Mouse (Mus musculus) layer of hippocampus, adult 8-10 months (tissue): Measurements from ENCODE around the gene Gng8. TPM values are rescaled to one million over a fixed set of nuclear protein-coding genes. Genes with fewer than 3 reads are reported as not detected.

Source experiments
- DNase-seq, 2 experiments: peaks; one replicate each; pipeline ENCODE4 v3.0.0; 2022; ENCODE audit warnings: low spot score in 2 of 2
- total RNA-seq, 4 experiments: library from RNA; stranded (reverse); gene quantifications; 2 replicates each; pipeline ENCODE4 v1.2.4; 2022

Gng8 gene
- 1 to 10 TPM; 1.3 to 3.4 (median 2.5) TPM for total RNA-seq

DNA sequence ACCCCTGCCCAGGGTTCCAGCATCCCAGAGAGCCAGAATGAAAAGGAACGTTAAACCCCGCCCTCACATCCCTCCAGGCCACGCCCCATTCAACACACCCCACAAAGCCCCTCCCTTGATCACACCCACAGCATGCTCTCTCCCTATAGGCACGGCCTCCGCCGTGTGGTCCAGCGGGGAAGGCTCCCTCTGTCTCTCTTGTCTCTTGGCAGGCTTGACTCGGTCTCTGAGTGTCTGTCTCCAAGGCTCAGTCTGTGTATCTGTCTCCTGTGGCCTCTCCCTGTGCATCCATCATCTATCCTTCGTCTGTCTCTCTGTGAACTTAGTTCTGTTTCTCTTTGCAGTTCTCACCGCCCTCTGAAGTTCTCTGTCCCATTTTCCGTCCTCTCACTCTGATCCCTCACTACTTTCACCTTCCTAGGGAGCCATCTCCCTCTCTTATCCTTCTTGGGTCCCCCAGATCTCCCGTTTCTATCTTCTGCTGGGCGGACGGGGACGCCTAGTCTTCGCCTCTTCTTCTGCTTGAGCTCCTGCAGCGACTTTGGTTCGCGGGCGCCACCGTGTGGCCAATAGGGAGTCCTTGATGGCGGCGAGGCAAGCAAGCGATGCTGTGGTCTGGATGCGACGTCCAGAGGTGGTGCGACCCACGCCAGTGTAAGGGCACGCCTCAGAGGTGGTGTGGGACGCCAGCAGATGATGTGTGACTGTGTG, at the start of gene Gng8:
Gene Gng8, plus strand, starts transcription at position 146 of the 711 bp plus-strand sequence.
- peak; percentile 76 to 86 for DNase-seq

DNA sequence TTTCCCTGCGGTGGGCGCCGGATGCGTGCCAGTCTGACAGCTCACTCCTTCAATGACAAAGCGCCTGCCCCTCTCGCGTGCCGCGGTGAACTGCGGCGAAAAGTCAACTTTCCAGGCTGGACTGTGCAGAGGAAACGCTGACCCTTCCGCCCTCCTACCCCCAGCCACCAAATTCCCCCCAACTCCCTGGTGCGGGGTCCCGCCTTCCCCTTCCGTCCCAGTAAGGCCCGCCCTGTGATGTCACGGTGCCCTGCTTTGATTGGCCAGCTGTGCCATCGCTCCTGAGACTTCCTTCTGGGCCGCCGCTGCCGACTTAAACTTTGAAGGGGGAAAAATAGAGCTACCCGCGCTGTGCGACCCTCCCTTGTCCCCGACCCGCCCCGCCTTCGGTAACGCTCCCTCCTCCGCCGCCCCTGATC, 48.9 kb upstream of the Gng8 start, which contains the start of gene Prkd2:
Gene Prkd2, plus strand, starts transcription at position 258 of the 419 bp plus-strand sequence.
- peak; percentile 83 to 85 for DNase-seq

DNA sequence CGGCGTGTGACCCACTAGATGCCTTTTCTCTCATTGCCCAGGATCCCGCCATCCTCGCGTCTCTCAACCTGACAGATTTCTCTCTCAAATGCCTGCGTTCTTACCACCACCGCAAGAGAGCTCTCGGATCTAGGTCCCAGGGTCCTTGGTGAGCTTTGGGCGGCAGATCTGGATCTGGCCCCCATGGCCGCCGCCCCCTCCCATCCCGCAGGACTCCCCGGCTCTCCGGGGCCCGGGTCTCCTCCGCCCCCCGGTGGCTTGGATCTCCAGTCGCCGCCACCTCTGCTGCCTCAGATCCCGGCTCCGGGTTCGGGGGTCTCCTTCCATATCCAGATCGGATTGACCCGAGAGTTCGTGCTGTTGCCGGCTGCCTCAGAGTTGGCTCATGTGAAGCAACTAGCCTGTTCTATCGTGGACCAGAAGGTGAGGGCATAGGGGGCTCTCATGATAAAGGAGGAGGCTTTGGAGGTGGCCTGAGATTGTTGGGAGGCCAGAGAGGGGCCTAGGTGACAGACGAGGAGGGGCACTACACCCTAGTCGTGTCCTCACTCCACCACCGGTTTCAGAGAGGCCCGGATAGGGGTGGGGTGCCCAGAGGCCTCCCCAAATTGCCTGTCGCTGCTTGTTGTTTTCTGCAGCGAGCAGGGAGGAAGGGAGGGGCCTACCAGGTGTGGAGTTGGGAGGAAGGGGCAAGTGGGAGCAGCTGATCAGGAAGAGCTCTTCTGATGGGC, 48.0 kb upstream of the Gng8 start:
- no peak for DNase-seq

DNA sequence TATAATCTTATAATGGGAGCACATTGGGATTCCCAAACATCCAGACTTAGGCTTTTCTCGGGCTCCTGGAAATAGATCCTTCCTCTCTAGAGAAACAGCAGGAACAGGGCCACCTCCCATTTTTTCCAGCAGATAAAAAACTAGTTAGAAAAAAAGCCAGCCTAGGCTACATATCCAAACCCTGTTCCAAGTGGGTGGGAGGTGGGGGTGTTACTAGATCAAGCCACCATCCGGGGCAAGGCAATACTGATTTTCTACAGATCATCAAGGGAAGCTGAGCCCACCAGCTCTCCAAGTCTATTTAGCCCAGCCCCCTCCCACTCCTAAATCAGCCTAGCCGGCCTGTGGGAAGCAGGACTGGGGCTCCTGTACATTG, 46.9 kb upstream of the Gng8 start:
- no peak for DNase-seq

DNA sequence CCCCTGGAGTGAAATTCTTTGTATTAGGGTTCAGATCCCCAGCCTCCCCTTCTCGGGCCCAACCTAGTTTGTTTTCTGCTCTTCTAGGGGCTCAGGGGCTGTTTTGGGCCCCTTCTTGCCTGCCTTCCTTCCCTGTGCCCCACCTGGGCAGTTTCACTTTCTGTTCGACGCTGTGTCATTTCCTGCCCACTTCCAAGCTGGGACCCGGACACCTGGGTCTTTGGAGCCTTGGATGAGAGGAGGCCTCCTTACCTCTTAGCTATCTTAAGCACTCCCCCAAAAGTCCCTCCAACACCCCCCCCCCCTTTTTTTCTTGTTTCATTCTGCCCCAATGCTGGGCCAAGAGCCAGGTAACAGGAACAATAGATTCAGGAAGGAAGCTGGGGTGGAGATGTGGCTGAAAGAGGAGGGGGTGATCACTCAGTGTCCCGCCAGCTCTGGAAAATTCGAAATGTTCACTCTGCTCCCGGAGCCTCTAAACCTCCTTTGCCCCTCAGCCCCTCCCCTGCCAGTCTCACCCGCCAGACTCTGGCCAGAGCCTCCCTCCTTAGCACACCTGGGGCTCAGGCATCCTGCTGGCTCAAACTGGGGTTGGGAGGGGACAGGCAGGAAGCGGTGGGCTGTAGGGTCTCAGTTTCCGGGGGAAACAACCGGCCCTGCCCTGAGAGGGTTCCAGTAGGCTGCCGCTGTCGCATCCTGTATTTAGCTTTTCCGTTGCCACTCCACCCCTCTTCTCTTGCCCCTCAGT, 46.3 kb upstream of the Gng8 start:
- no peak for DNase-seq

DNA sequence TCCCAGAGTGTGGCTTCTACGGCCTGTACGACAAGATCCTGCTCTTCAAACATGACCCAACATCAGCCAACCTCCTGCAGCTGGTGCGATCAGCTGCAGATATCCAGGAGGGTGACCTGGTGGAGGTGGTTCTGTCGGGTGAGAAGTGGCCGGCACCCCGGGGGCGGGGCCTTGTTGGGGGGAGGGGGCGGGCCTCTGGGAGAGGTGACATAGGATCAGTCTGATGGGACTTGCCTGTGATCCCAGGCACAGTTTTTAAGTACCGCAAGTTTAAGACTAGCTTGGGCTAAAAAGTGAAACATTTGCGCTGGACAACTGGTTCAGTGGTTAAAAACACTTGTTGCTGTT, 45.8 kb upstream of the Gng8 start:
- no peak for DNase-seq

DNA sequence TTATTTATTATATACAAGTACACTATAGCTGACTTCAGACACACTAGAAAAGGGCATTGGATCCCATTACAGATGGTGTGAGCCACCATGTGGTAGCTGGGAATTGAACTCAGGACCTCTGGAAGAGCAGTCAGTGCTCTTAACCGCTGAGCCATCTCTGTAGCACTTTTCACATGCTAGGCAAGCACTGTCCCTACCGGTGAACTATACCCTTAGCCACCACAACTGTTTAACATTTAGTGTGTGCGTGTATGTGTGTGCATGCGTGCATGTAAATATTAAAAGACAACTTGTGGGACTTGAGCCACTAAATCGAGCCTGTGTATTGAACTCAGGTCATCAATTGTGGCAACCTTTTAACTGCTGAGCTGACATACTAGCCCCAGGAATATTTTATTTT, 44.8 kb upstream of the Gng8 start:
- DNase-seq = no peak

DNA sequence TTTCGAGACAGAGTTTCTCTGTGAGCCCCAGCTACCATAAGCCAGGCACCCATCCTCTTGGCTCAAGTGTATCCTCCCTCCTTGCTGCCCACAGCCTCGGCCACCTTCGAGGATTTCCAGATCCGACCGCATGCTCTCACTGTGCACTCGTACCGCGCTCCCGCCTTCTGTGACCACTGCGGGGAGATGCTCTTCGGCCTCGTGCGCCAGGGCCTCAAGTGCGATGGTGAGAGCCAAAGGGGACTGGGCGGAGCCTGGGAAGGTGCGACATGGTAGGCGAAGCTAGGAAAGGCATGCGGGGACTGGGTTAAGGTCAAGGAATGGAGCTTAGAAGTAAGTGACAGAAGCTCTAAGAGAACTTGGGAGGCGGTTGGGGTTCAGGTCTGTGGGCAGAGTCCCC, 44.1 kb upstream of the Gng8 start:
- no peak for DNase-seq

DNA sequence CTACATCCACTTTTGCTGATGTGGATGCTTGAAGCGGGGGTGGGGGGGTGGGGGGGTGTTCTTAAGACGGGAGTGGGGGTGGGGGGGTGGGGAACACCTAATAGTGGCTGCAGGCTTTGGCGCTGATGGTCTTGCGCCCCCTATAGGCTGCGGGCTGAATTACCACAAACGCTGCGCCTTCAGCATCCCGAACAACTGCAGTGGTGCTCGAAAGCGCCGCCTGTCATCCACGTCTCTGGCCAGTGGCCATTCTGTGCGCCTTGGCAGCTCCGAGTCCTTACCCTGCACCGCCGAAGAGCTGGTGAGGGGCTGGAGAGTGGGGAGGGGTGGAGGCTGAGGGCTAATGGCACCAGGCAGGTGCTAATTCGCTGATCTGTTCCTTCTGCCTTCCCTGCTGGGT, 43.0 kb upstream of the Gng8 start:
- peak in 1 of 2 experiments; percentile 80 for DNase-seq

DNA sequence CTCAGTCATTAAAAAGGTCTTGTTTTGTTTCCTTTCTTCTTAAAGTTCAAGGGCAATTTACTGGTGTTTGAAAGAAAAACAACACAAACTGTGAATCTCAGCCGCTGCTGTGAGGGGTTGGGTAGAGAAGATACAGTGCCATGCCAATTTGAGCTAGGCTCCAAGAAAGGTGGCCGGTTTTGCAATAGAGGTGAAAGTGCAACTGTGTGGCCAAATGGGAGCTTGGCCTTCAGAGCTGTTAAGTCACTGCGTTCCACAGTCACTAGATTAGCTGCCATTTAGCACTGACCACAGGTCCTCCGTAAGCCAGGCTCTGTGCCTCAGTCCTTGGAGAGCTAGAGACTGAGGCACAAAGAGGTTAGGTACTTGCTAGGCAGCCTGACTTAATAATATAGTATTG, 40.0 kb upstream of the Gng8 start:
- DNase-seq = no peak

DNA sequence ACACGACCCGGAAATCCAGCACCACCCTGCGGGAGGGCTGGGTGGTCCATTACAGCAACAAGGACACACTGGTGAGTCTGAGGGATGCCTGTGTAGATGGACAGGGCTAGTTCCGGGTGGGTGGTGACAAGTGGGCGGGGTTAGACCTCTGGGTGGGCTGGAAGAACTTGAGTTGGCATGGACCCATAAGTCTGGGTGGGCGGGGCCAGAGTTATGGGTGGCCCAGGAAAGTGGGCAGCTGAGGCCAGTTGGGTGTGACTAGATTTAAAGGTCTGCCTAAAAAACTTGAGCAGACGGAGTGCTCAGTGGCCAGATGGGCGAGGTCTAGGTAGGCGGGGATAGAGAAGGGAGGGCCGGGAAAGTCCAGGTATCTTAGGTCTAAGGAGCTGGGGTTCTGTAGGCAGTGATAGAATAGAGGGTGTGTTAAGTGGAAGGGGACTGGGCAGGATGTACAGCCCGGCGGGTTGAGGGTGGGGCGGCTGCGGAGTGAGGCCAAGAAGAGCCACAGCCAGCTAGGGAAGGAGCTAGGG, 38.2 kb upstream of the Gng8 start:
- no peak for DNase-seq

DNA sequence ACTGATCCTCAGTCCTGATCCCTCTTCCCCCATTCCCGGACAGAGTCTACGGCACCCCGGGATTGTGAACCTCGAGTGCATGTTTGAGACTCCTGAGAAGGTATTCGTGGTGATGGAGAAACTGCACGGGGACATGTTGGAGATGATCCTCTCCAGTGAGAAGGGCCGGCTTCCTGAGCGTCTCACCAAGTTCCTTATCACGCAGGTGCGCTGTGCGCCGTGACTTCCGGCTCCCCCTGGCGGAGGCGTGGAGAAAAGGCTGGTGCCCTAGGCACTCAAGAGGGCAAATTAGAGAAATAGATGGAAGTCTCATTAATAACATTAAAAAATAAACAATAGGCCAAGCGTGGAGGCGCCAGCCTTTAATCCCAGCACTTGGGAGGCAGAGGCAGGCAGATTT, 33.2 kb upstream of the Gng8 start:
- no peak for DNase-seq

DNA sequence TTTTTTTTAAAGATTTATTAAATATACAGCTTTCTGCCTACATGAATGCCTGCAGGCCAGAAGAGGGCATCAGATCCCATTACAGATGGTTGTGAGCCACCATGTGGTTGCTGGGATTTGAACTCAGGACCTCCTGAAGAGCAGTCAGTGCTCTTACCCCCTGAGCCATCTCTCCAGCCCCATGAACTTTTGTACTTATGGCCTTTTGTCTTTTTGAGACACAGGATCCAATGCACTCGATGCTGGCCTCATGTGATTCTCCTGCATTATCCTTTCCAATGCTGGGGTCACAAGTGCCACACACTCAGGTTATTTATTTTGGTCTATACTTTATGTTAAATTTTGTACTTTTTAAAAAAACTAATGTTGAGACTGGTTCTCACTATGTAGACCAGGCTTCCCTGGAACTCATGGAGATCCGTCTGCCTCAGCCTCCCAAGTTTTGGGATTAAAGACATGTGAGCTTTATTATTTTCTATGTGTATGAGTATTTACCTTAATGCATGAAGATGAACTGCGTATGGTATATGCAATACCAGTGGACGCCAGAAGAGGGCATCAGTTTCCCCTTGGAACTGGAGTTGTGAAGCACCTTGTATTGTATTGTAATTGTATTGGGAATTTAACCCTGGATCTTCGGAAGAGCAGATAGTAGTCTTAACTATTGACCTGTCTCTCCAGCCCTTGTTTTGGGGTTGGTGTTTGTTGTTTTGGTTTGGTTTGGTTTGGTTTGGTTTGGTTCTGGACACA, 31.5 kb upstream of the Gng8 start:
- peak in 1 of 2 experiments; percentile 58 for DNase-seq

DNA sequence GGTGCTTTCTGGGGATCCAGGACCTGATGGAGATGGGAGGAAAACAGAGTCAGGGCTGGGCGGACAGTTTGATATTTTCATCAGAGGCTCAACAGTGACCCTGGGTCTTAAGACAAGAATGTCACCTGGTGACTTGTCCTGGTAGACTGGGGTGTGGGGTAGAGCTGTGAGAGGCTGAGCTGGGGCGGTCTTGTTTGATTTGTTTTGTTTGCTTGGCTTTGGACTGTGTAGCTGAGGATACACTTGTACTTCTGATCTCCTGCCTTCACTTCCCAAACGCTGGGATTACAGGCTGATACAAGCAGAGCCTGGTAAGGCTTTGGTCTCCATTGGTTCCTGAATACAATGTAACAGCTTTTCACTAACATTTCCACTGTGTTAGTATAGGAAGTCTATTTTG, 24.1 kb upstream of the Gng8 start:
- no peak for DNase-seq

DNA sequence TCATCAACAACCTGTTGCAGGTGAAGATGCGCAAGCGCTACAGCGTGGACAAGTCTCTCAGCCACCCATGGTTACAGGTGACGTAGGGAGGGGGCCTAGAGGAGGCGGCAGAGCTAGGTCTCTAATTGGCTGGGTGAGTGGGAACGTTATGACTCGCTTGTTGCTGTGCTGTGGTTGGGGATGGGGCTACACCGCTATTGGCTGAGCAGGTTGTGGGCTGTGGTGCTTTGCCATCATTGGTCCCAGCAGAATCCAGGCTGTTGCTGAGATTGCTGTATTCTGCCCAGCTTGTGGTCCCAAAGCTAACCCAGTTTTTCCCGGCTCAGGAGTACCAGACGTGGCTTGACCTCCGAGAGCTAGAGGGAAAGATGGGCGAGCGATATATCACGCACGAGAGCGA, 22.1 kb upstream of the Gng8 start:
- peak; percentile 91 to 97 for DNase-seq

DNA sequence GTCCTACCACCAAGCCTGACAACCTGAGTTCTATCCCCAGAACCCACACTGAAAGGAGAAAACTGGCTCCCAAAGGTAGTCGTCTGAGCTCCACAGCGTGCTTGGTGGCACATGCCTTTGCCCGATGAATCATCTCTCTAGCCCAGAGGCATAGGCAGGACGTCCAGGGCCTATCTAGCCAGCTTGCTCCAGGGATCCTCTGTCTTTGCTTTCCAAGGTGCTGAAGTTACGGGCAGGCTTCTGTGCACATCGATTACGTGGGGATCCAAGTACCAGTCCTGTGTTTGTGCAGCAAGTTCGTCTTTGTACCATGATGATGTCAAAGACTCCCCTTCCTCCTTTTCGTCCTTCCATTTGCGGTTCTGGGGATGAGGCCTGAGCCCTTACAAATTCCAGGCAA, 20.0 kb upstream of the Gng8 start:
- no peak for DNase-seq

DNA sequence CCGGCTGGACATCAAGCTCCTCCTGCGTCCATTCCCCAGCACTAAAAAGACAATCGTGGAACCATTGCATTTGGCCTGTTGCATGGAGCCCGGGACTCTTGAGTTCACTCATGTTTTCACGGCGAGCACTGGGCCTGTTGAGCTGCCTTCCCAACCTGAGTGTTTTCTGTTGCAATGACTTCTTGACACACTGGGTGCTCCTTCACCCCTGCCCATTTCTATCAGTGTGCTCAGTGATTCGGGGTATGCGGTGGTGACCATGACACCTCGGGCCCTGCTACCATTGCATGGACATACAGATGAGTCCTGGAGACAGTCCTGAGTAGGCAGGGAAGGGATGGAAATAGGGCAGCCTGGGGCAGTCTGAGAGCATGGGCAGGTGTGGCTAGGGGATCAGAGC, 19.1 kb upstream of the Gng8 start:
- DNase-seq = no peak

DNA sequence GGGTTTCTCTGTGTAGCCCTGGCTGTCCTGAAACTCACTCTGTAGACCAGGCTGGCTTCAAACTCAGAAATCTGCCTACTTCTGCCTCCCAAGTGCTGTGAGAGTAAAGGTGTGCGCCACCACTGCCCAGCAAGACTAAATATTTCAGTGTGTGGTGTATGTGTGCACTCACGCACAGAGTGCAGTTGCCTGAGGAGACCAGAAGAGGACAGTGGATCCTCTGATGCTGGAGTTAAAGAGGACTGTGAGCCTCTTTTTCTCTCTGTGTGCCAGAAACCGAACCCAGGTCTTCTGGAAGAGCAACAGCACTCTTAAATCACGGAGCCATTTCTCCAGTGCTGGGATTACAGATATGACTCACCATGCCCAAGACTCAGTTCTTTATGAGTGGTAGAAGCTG, 18.2 kb upstream of the Gng8 start:
- no peak for DNase-seq

DNA sequence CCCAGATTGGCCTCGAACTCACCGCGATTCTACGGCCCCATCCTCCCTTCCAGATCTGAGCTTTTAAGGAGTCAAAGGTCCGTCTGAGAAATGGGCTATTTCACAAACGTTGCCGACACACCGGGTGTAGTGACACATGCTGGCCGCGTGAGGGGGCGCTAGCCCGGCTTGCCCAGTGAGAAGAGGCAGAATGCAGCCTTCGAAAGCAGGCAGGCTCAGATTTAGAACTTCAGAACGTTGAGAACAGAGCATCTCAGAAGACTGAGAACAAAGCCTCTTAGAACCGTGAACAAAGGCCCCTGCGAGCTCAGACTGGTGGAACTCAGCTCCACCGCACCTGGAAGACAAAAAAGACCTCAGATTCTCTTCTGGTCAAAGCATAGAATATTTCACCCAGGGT, 17.4 kb upstream of the Gng8 start:
- DNase-seq = peak; percentile 68 to 73

DNA sequence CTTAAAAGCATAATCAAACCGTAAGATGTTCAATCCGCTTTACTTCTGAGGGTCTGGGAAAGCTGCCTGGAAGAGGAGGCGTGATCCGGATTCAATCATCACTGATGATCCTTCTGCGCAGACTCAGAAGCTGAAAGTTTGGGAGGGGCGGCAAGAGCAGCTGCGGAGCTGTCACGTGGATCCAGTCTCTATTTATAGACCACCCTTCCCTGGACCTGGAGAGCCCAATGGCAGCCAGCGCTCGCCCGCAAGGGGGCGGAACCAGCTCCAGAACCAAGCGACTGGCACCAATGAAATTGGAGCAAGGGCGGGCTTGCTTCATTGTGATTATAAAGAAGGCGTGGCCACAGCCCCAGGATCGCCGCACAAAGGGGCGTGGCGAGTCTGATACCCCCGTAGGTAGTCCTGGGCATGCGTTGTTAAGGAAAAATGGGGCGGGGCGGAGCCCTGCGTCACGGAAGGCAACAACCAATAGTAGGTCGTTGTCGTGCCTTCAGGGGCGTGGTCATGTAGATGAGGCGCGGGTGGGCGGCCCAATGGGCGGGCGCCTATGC, 16.8 kb upstream of the Gng8 start:
- peak; percentile 100 for DNase-seq

DNA sequence AGATGAGACGGTGACA, 16.5 kb upstream of the Gng8 start, which contains the start of gene Dact3:
Gene Dact3, plus strand, starts transcription at position 8 of the 16 bp plus-strand sequence.
- DNase-seq = no peak

DNA sequence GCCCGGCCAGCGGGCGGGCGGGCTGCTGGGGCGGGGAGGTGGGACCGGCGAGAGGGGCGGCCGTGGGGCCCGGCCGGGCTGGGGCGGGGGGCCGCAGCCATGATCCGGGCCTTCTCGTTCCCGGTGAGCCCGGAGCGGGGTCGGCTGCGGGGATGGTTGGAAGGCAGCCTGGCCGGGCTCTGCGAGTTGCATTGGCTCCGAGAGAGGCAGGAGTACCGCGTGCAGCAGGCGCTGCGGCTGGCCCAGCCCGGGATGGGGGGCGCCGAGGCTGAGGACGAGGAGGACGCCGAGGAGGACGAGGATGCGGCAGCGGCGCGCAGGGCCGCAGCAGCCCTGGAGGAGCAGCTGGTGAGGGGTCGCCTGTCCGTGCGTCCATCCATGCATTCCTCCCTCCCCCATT, 16.3 kb upstream of the Gng8 start:
- no peak for DNase-seq
